Mouse (Mus musculus) C2C12 (cell line): Measurements from ENCODE around the gene Samd14. TPM values are rescaled to one million over a fixed set of nuclear protein-coding genes. Genes with fewer than 3 reads are reported as not detected.

Experiments
- H3K27me3 ChIP-seq: one replicate; pipeline ENCODE4 v1.6.1; 2011; ENCODE audit not compliant: control insufficient read depth, insufficient read depth, insufficient read length
- H3K36me3 ChIP-seq: one replicate; pipeline ENCODE4 v1.6.1; 2011; ENCODE audit not compliant: control insufficient read depth, insufficient read depth
- H3K4me3 ChIP-seq: one replicate; pipeline ENCODE4 v1.5.1; 2011; ENCODE audit warnings: mild to moderate bottlenecking, control low read depth; ENCODE audit not compliant: poor library complexity, insufficient read depth, severe bottlenecking
- H3K79me2 ChIP-seq: one replicate; pipeline ENCODE4 v1.6.1; 2011; ENCODE audit not compliant: control insufficient read depth, insufficient read depth
- H3K79me3 ChIP-seq: one replicate; pipeline ENCODE4 v1.6.1; 2011; ENCODE audit warnings: low read depth, control low read depth
- H3ac ChIP-seq: one replicate; pipeline ENCODE3; 2011; ENCODE audit warnings: low read depth; ENCODE audit not compliant: control insufficient read depth, insufficient read length
- CEBPB ChIP-seq: IDR thresholded peaks from one replicate; pipeline ENCODE4 v1.6.1; 2011; ENCODE audit warnings: low read depth, mild to moderate bottlenecking, control low read depth, moderate library complexity
- CTCF ChIP-seq: IDR thresholded peaks from one replicate; pipeline ENCODE4 v1.5.1; 2011; ENCODE audit not compliant: control insufficient read depth, insufficient read depth, insufficient read length
- FOSL1 ChIP-seq: IDR thresholded peaks from one replicate; pipeline ENCODE4 v1.8.0; 2011; ENCODE audit warnings: mild to moderate bottlenecking, low read length; ENCODE audit not compliant: poor library complexity, insufficient read depth, severe bottlenecking
- MAX ChIP-seq: IDR thresholded peaks from one replicate; pipeline ENCODE4 v1.6.1; 2011; ENCODE audit warnings: mild to moderate bottlenecking, control low read depth
- MYOD1 ChIP-seq: IDR thresholded peaks from one replicate; pipeline ENCODE4 v1.6.1; 2011; ENCODE audit warnings: low read depth; ENCODE audit not compliant: control insufficient read depth, insufficient read length
- MYOG ChIP-seq: IDR thresholded peaks from one replicate; pipeline ENCODE4 v1.6.1; 2011; ENCODE audit not compliant: control insufficient read depth, insufficient read length; ENCODE audit errors: extremely low read depth
- USF1 ChIP-seq: IDR thresholded peaks from one replicate; pipeline ENCODE4 v1.6.1; 2011; ENCODE audit warnings: low read depth, mild to moderate bottlenecking, control low read depth, moderate library complexity
- polyA plus RNA-seq: library from polyadenylated mRNA; unstranded; fragments of >200 nt; fragmentation: generic; extraction: Trizol; gene quantifications from one replicate; pipeline ENCODE4 v1.2.1, GENCODE M21; 2012; ENCODE audit warnings: missing spikeins

Samd14 gene
- polyA plus RNA-seq, 1 experiment, result 14.0 TPM

DNA sequence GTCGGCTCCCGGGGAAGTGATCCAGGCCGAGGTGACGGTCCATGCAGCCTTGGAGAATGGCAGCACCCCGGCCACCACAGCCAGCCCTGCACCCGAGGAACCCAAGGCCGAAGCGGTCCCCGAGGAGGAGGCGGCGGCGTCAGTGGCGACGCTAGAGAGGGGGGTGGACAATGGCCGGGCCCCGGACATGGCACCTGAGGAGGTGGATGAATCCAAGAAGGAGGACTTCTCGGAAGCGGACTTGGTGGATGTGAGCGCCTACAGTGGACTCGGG is 17.3 kb upstream of the Samd14 start:
- Histone ChIP-seq H3K36me3 (peaks cover 31% of the 10 kb centered on the region), H3ac (peak overlapping the region; percentile 66), H3K4me3 (peak overlapping the region; percentile 79), H3K79me2 (peaks cover 62% of the 10 kb centered on the region), H3K79me3 (peaks cover 41% of the 10 kb centered on the region), H3K27me3 (no peaks in the 10 kb centered on the region)
- TF ChIP-seq MYOD1, result no peak
- TF ChIP-seq MAX, result no peak
- TF ChIP-seq CEBPB, result no peak
- TF ChIP-seq MYOG, result no peak
- no peak for TF ChIP-seq FOSL1
- TF ChIP-seq USF1, result no peak
- TF ChIP-seq CTCF, result no peak

DNA sequence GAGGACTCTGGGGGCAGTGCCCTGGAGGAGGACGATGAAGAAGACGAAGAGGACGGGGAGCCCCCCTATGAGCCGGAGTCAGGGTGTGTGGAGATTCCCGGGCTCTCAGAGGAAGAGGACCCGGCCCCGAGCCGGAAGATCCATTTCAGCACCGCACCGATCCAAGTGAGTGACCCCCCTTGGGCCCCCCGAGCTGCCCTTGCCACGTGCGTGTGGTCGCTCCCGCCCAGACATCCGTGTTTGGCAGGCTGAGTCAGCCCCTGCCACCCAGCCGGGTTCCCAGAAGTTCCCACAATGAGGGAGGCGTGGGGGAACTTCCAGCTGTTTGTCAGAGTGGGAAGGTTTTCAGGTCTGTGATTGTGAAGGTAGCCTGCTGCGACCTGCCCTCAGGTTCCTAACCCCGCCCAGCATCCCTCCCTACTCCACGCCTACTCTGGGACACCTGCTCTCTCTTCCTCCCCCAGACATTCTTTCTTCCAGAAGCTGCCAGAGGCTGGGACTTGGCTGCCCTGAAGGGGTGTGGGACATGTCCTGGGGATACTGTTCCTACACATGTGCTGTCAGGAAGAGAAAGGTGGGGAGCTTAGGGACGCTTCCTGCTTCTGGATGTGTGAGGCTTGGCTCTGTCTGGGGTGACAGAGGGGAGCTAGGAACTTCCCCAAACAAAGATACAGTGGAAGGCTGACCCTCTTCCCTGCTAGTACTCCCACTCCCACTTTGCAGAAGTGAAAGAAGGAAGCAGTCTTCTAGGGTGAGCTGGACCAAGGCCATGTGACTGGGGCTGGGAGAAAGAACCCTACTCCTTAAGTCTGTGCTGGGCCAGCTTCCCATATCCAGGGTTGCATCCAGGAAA is 16.7 kb upstream of the Samd14 start:
- Histone ChIP-seq H3K79me2 (peaks cover 62% of the 10 kb centered on the region), H3K79me3 (peaks cover 41% of the 10 kb centered on the region), H3K36me3 (peaks cover 36% of the 10 kb centered on the region), H3ac (peak overlapping the region; percentile 66), H3K27me3 (no peaks in the 10 kb centered on the region), H3K4me3 (peak overlapping the region; percentile 79)
- no peak for TF ChIP-seq MYOG
- TF ChIP-seq CEBPB, result no peak
- no peak for TF ChIP-seq FOSL1
- TF ChIP-seq CTCF, result no peak
- TF ChIP-seq USF1, result peak; percentile 31
- no peak for TF ChIP-seq MYOD1
- peak; percentile 84 for TF ChIP-seq MAX

DNA sequence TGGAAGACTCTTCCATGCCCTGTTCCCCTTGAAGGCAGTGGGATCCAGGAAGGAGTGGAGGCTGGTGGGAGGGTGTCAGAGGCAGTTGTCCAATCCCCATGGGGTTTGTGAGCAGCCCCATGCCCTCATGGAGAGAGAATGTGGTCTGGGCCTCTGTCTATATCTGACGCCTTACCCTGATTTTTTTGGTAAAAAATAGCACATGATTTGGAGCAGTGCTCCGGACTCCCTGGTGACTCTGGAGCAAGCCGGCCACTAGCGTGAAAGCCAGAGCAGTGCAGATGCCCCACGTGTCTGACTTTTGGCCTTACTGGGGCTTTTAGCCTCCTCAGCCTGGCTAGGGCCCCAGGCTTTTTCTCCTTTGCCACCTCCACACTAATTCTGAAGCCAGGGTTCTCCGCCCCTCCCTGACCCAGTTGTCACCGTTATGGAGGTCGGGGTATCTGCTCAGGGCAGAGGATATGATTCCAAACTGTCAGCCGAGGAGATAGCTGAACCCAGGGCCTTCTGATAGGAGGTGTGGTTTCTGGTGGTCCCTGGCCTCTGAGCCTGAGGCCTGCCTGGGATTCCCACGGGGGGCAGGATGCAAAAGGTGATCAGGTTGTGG is 15.4 kb upstream of the Samd14 start:
- Histone ChIP-seq H3K4me3 (no peak overlapping the region), H3K36me3 (peaks cover 46% of the 10 kb centered on the region), H3K27me3 (no peaks in the 10 kb centered on the region), H3K79me2 (peaks cover 62% of the 10 kb centered on the region), H3ac (no peak overlapping the region), H3K79me3 (peaks cover 41% of the 10 kb centered on the region)
- TF ChIP-seq CTCF, result no peak
- TF ChIP-seq MYOD1, result no peak
- no peak for TF ChIP-seq MYOG
- no peak for TF ChIP-seq FOSL1
- no peak for TF ChIP-seq USF1
- TF ChIP-seq MAX, result no peak
- no peak for TF ChIP-seq CEBPB

DNA sequence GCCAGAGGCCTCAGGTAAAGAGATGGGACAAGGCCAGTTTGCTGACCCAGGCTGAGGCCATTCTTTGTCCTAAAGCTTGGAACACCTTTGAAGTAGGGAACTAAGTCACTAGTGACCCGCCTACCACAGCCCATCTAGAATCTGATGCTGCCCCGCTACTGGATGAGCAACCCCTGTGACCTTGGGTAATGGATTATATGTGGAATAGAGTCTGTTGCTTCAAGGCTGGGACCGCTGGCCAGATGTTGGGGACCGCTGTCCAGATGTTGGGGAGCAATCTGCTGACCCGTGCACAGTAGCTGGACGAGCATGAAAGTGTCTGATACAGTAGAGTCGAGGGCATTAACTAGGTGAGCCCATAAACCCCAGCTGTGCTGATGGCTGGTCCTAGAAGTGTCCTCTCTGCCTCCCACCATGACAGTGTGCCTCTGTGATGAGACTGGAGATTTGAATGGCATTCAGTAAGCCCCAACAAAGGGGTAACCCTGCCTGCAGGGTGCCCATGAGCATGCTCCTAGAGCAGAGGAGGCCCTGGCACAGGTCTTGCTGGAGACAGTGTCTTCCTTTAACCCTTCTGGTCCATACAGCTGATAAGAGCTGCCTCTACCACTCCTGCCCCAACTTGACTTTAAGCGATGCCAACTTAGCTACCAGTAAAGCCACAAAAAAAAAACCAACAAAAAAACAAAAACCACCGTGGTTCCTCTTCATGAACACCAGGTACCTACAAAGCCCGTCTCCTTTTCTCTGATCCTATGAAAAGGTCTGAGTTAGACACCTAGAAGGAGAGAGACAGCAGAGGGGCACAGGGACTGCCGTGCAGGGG is 14.5 kb upstream of the Samd14 start:
- Histone ChIP-seq H3K4me3 (no peak overlapping the region), H3K79me2 (peaks cover 62% of the 10 kb centered on the region), H3K36me3 (peaks cover 46% of the 10 kb centered on the region)

DNA sequence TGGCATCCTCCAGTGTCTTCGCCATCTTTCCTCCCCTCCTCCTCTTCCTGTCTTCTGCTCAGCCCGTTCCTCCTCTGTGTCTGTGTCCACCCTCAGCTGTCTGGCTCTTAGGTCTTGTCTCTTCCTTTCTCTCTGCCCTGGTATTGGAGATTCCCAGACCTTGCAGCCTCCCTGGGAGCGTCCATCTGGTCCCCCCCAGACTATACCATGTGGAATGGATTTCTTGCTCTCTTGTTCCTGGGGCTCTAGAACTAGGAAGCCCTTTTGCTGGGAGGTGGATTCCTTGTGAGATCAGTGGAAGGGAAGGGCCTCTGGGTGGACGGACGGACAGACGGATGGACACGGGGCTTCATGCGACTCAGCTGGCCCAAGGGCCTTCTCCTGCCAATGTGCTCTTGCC is 13.6 kb upstream of the Samd14 start:
- no peak overlapping the region for H3ac ChIP-seq
- TF ChIP-seq MYOD1 (no peak), FOSL1 (no peak), CEBPB (no peak), MYOG (no peak), USF1 (no peak), MAX (no peak), CTCF (no peak)
- peaks cover 59% of the 10 kb centered on the region for H3K79me2 ChIP-seq
- H3K4me3 ChIP-seq, result no peak overlapping the region
- peaks cover 41% of the 10 kb centered on the region for H3K79me3 ChIP-seq
- peaks cover 50% of the 10 kb centered on the region for H3K36me3 ChIP-seq
- no peaks in the 10 kb centered on the region for H3K27me3 ChIP-seq

More for the DNA sequence above, 14.5 kb upstream of the Samd14 start:
- TF ChIP-seq CEBPB, result no peak
- no peak for TF ChIP-seq FOSL1
- TF ChIP-seq CTCF, result no peak
- TF ChIP-seq USF1, result no peak
- TF ChIP-seq MYOD1, result no peak
- no peak for TF ChIP-seq MYOG
- Histone ChIP-seq H3K27me3 (no peaks in the 10 kb centered on the region), H3K79me3 (peaks cover 41% of the 10 kb centered on the region), H3ac (no peak overlapping the region)
